Comparison of ENCODE assay signal across 8 mouse cellular contexts in the genomic region with DNA sequence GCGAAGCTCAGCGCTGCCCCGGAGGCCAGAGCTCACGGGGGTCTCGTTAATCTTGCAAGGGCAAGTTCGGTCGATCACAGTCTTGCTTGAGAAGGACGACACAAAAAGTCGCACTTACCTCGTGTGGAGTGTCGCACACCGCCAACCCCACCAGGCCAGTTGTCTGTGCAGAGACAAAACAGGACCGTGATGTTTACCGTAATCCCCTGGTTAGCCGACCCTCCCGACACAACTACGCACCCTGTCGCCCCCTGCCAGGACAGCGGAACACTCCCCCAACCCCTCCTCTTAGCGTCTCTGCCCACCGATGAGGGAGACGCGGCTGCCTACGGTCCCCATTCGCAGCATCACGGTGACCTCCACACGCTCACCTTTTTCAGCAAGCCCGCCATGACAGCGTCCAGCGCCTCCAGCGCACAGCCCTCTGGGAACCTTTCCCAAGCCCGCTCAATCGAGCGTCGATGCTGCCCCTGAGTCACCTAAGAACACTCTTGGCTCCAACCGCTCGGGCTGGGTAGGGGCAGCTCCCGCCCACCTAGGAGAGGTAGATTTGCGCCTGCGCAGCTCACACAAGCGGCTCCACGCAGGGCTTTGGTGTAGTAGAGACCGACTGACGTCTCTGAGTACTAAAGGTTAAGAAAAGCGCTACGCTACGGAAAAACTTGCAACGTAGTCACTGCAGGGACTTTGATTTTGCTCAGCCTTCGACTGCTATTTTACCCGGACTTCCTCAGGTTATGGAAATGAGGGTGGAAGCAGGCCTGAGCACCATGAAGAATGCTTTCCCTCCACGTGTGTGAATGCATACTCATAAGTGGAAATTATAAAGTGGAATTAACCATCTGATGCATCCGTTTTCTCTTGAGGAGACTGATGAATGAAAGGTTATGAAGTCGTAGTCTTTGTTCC. TPM values are rescaled to one million over a fixed set of nuclear protein-coding genes. Genes with fewer than 3 reads are reported as not detected.
DNase-seq lines count a peak whose midpoint lies in the region; ATAC-seq lines count a peak whose summit lies in the region.

A gene (minus strand): TSS at position 859 of the 909 bp plus-strand sequence.

- H3K9ac ChIP-seq in intestine, embryonic 14.5 days (ENCODE audit: low read length), result peak within 1 kb of the TSS; percentile 71

- H3K9me3 ChIP-seq in intestine, embryonic 14.5 days (ENCODE audit: control insufficient read depth, low read length), result no peaks in the 10 kb centered on the region

- no peaks in the 10 kb centered on the region for H3K27me3 ChIP-seq in intestine, embryonic 14.5 days (replicated peaks; ENCODE audit: control insufficient read depth, insufficient read depth, low read length)

- peak; percentile 97 for ATAC-seq in intestine, embryonic 14.5 days (replicated peaks; ENCODE audit: low FRiP score, low TSS enrichment, low read depth)

- peaks cover 19% of the 10 kb centered on the region; the same call in 1 of the 2 replicates for H3K4me1 ChIP-seq in intestine, embryonic 14.5 days (replicated peaks; ENCODE audit: control insufficient read depth, insufficient read depth, low read length)

- peaks cover 15% of the 10 kb centered on the region; the same call in 1 of the 2 replicates for H3K36me3 ChIP-seq in intestine, embryonic 14.5 days (ENCODE audit: control insufficient read depth, insufficient read depth, low read length)

- intact Hi-C loops in left cerebral cortex, postnatal 14 days (cut with DNase I), result loop anchor here (10.0 kb wide), 1 partner anchor 1033 kb away; no protein-coding TSS in a partner anchor

- H3K27ac ChIP-seq in intestine, embryonic 14.5 days (ENCODE audit: low read depth), result peak within 1 kb of the TSS; percentile 54; the same call in 1 of the 2 replicates

- peak; percentile 79 to 80 for DNase-seq in adrenal gland, adult 18-20 months (ENCODE audit: low spot score in 2 of 2)
- DNase-seq in embryo, embryonic 11 days, result peak; percentile 98
- DNase-seq in gastrocnemius, postnatal 25 days, result peak; percentile 92
- DNase-seq in intestine, embryonic 14.5 days (ENCODE audit: low spot score), result peak; percentile 89
- DNase-seq in left cerebral cortex, postnatal 14 days (ENCODE audit: low spot score in 2 of 2), result peak; percentile 90 to 93
- peak; percentile 98 for DNase-seq in mesoderm, embryonic 11.5 days (ENCODE audit: low read depth, low spot score)
- peak; percentile 85 to 91 for DNase-seq in right cerebral cortex, postnatal 36 days (ENCODE audit: low spot score in 2 of 2)
- DNase-seq in yolk sac, embryonic 10.5 days (ENCODE audit: low spot score), result peak; percentile 95

- WGBS in intestine, embryonic 14.5 days, result under 1% methylated on average over 53 of the region's 53 CpGs

- H3K4me2 ChIP-seq in intestine, embryonic 14.5 days (ENCODE audit: low read length), result peak within 1 kb of the TSS; percentile 61

- peak within 1 kb of the TSS; percentile 95 for H3K4me3 ChIP-seq in intestine, embryonic 14.5 days (ENCODE audit: low read depth, low read length)

RNA-seq across cellular contexts. Expression of the gene that starts here (rescaled TPM):
- total RNA-seq in adrenal gland, adult 18-20 months (2021), result 100 to 1,000 TPM; 302 to 409 TPM
- 100 to 1,000 TPM; 605 to 626 TPM for total RNA-seq in gastrocnemius, postnatal 25 days (2021)
- polyA plus RNA-seq in intestine, embryonic 14.5 days (2014; fragmentation: Nextera tagmentation; extraction: Ambion mirVana), result 337 and 369 TPM in 2 replicates
- total RNA-seq in left cerebral cortex, postnatal 14 days (2021), result 100 to 1,000 TPM; 223 to 227 TPM

Comparison
In these comparisons a context has a peak if more than half of its experiments do, and no peak if none do; other contexts are left out.
1. Peak in every context shown above with its lines: DNase-seq, ATAC-seq, H3K4me3 ChIP-seq and H3K27ac ChIP-seq.